Mouse (Mus musculus) kidney, embryonic 16.5 days (tissue): ENCODE measurements at regions not wholly inside any gene's neighbourhood (a gene's known extent, or its start where the extent isn't known, plus 50 kb on each side); places are given as distances from the start of the nearest gene placed in this dataset.

Source experiments
- ATAC-seq: fragments of 200-750 bp; cut with Nextera tagmentation; 2 replicates; pipeline ENCODE4 v1.8.0; 2017; ENCODE audit warnings: moderate TSS enrichment; ENCODE audit not compliant: low FRiP score, low TSS enrichment
- H3K27ac ChIP-seq: fragments of 300-500 bp; sonication (generic); 2 replicates; pipeline ENCODE4 v1.5.1; 2014; ENCODE audit warnings: low read length
- H3K27me3 ChIP-seq: fragments of 300-500 bp; sonication (generic); 2 replicates; pipeline ENCODE4 v1.6.1; 2014; ENCODE audit warnings: low read length, control low read depth, mixed read lengths; ENCODE audit not compliant: insufficient read depth
- H3K36me3 ChIP-seq: fragments of 300-500 bp; sonication (generic); 2 replicates; pipeline ENCODE4 v1.6.1; 2014; ENCODE audit warnings: low read length, control low read depth, mixed read lengths; ENCODE audit not compliant: insufficient read depth
- H3K4me1 ChIP-seq: fragments of 300-500 bp; sonication (generic); 2 replicates; pipeline ENCODE4 v1.6.1; 2014; ENCODE audit warnings: low read length, control low read depth, mixed read lengths; ENCODE audit not compliant: insufficient read depth
- H3K4me2 ChIP-seq: fragments of 300-500 bp; sonication (generic); replicated peaks from 2 replicates; pipeline ENCODE4 v1.6.1; 2014; ENCODE audit warnings: low read depth, low read length
- H3K4me3 ChIP-seq: fragments of 300-500 bp; sonication (generic); 2 replicates; pipeline ENCODE4 v1.5.1; 2014; ENCODE audit warnings: mild to moderate bottlenecking, low read length
- H3K9ac ChIP-seq: fragments of 300-500 bp; sonication (generic); replicated peaks from 2 replicates; pipeline ENCODE4 v1.6.1; 2014; ENCODE audit warnings: low read length
- H3K9me3 ChIP-seq: fragments of 300-500 bp; sonication (generic); 2 replicates; pipeline ENCODE4 v1.6.1; 2016; ENCODE audit warnings: low read length, control low read depth
- WGBS: fragments of 180-500 bp; shearing (Covaris S2); extraction: QIAGEN DNeasy Blood & Tissue Kit; methylation state at CpG from one replicate; pipeline ENCODE4 v1.1.7; 2014; 5-methylcytosine and 5-hydroxymethylcytosine counted together

GRCm38 (mm10) chr5:39273710-39274385 is 397.2 kb upstream of the Clnk start:
- no peaks in the 10 kb centered on the region for H3K4me1 ChIP-seq
- no peak overlapping the region for H3K4me2 ChIP-seq
- no peaks in the 10 kb centered on the region for H3K9me3 ChIP-seq
- WGBS: 68% methylated on average over 4 of the region's 4 CpGs
- H3K4me3 ChIP-seq: no peak overlapping the region
- no peak overlapping the region for H3K27ac ChIP-seq
- no peak for ATAC-seq
- no peaks in the 10 kb centered on the region for H3K36me3 ChIP-seq
- no peak overlapping the region for H3K9ac ChIP-seq
- H3K27me3 ChIP-seq: no peaks in the 10 kb centered on the region

- H3K4me1 ChIP-seq: no peaks in the 10 kb centered on the region
- no peaks in the 10 kb centered on the region for H3K27me3 ChIP-seq
- H3K9ac ChIP-seq: no peak overlapping the region
- ATAC-seq: no peak
- no peaks in the 10 kb centered on the region for H3K36me3 ChIP-seq
- H3K4me2 ChIP-seq: no peak overlapping the region
- H3K27ac ChIP-seq: no peak overlapping the region
- H3K4me3 ChIP-seq: no peak overlapping the region
- H3K9me3 ChIP-seq: no peaks in the 10 kb centered on the region
- WGBS: 92% methylated on average over 1 of the region's 1 CpGs
Measured at GRCm38 (mm10) chr5:39267106-39267505, 390.5 kb upstream of the Clnk start.

GRCm38 (mm10) chr5:39260721-39261190 is 384.1 kb upstream of the Clnk start:
- no peak overlapping the region for H3K4me2 ChIP-seq
- no peak for ATAC-seq
- H3K9me3 ChIP-seq: no peaks in the 10 kb centered on the region
- no peaks in the 10 kb centered on the region for H3K27me3 ChIP-seq
- 73% methylated on average over 1 of the region's 1 CpGs for WGBS
- no peaks in the 10 kb centered on the region for H3K36me3 ChIP-seq
- no peak overlapping the region for H3K9ac ChIP-seq
- no peak overlapping the region for H3K4me3 ChIP-seq
- H3K27ac ChIP-seq: no peak overlapping the region
- H3K4me1 ChIP-seq: no peaks in the 10 kb centered on the region

GRCm38 (mm10) chr5:39257745-39258144 is 381.1 kb upstream of the Clnk start:
- no peak for ATAC-seq
- H3K27me3 ChIP-seq: no peaks in the 10 kb centered on the region
- no peaks in the 10 kb centered on the region for H3K36me3 ChIP-seq
- 81% methylated on average over 2 of the region's 2 CpGs for WGBS
- H3K27ac ChIP-seq: no peak overlapping the region
- H3K4me3 ChIP-seq: no peak overlapping the region
- no peaks in the 10 kb centered on the region for H3K4me1 ChIP-seq
- no peak overlapping the region for H3K9ac ChIP-seq
- no peaks in the 10 kb centered on the region for H3K9me3 ChIP-seq
- H3K4me2 ChIP-seq: no peak overlapping the region

- H3K9ac ChIP-seq: no peak overlapping the region
- H3K27ac ChIP-seq: no peak overlapping the region
- no peaks in the 10 kb centered on the region for H3K27me3 ChIP-seq
- WGBS: 69% methylated on average over 3 of the region's 3 CpGs
- H3K9me3 ChIP-seq: no peaks in the 10 kb centered on the region
- no peak overlapping the region for H3K4me3 ChIP-seq
- no peaks in the 10 kb centered on the region for H3K4me1 ChIP-seq
- no peak overlapping the region for H3K4me2 ChIP-seq
- no peaks in the 10 kb centered on the region for H3K36me3 ChIP-seq
- ATAC-seq: no peak
Measured at GRCm38 (mm10) chr5:39252206-39252605, 375.6 kb upstream of the Clnk start.

- H3K27ac ChIP-seq: no peak overlapping the region
- no peak overlapping the region for H3K9ac ChIP-seq
- no peaks in the 10 kb centered on the region for H3K36me3 ChIP-seq
- no peak overlapping the region for H3K4me2 ChIP-seq
- H3K9me3 ChIP-seq: no peaks in the 10 kb centered on the region
- no peaks in the 10 kb centered on the region for H3K27me3 ChIP-seq
- no peaks in the 10 kb centered on the region for H3K4me1 ChIP-seq
- no peak overlapping the region for H3K4me3 ChIP-seq
- ATAC-seq: no peak
Measured at GRCm38 (mm10) chr5:39251021-39251420, 374.4 kb upstream of the Clnk start.

- no peak for ATAC-seq
- Histone ChIP-seq H3K9me3 (no peaks in the 10 kb centered on the region), H3K4me2 (no peak overlapping the region), H3K4me3 (no peak overlapping the region), H3K9ac (no peak overlapping the region), H3K27me3 (no peaks in the 10 kb centered on the region), H3K27ac (no peak overlapping the region), H3K4me1 (no peaks in the 10 kb centered on the region), H3K36me3 (no peaks in the 10 kb centered on the region)
- 85% methylated on average over 5 of the region's 5 CpGs for WGBS
Measured at GRCm38 (mm10) chr5:39219698-39220097, 343.1 kb upstream of the Clnk start.

GRCm38 (mm10) chr5:39216326-39216725 is 339.7 kb upstream of the Clnk start:
- Histone ChIP-seq H3K27me3 (no peaks in the 10 kb centered on the region), H3K27ac (no peak overlapping the region), H3K36me3 (no peaks in the 10 kb centered on the region), H3K4me3 (no peak overlapping the region), H3K9ac (no peak overlapping the region), H3K4me2 (no peak overlapping the region), H3K9me3 (no peaks in the 10 kb centered on the region), H3K4me1 (no peaks in the 10 kb centered on the region)
- no peak for ATAC-seq
- 94% methylated on average over 5 of the region's 5 CpGs for WGBS

GRCm38 (mm10) chr5:39215016-39215415 is 338.4 kb upstream of the Clnk start:
- H3K4me2 ChIP-seq: no peak overlapping the region
- ATAC-seq: no peak
- H3K36me3 ChIP-seq: no peaks in the 10 kb centered on the region
- H3K27me3 ChIP-seq: no peaks in the 10 kb centered on the region
- H3K27ac ChIP-seq: no peak overlapping the region
- H3K9ac ChIP-seq: no peak overlapping the region
- WGBS: 66% methylated on average over 3 of the region's 3 CpGs
- H3K9me3 ChIP-seq: no peaks in the 10 kb centered on the region
- H3K4me1 ChIP-seq: no peaks in the 10 kb centered on the region
- no peak overlapping the region for H3K4me3 ChIP-seq

- no peak overlapping the region for H3K9ac ChIP-seq
- H3K36me3 ChIP-seq: no peaks in the 10 kb centered on the region
- H3K4me2 ChIP-seq: no peak overlapping the region
- ATAC-seq: no peak
- H3K27me3 ChIP-seq: no peaks in the 10 kb centered on the region
- no peak overlapping the region for H3K4me3 ChIP-seq
- H3K27ac ChIP-seq: no peak overlapping the region
- H3K9me3 ChIP-seq: no peaks in the 10 kb centered on the region
- no peaks in the 10 kb centered on the region for H3K4me1 ChIP-seq
Measured at GRCm38 (mm10) chr5:39212550-39212949, 335.9 kb upstream of the Clnk start.
